Mouse (Mus musculus): ENCODE measurements around the gene Ctsz.

DNA sequence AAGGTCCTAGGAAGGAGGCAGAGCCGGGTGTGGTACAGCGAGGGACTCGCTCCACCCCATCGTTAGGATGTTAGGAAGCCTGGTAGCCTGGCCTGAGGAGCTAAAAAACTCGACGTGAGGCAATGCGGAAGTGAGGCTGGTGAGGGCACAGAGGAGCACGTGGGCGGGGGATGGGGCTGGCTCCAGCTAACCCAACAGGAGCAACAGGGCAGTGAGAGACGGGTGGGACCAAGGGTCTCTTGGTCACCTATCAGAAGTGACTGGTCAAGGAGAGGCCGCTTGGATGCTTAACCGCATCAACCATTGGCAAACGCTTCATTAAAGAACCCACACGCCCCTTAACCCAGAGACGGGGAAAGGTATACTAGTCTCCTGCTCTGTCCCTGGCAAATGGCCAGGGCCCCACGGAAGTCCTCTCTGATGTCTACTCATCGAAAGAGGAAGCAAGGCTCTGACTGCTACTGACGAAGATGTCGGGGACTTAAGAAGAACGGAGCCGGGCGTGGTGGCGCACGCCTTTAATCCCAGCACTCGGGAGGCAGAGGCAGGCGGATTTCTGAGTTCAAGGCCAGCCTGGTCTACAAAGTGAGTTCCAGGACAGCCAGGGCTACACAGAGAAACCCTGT is 2.6 kb downstream of the Ctsz start:
- no peak for TF ChIP-seq POLR2A (IDR thresholded peaks at IDR 0.05; ENCODE audit: insufficient read length, low read depth)
- TF ChIP-seq CEBPB (IDR thresholded peaks at IDR 0.05; ENCODE audit: insufficient read depth, poor library complexity, severe bottlenecking): no peak
- TF ChIP-seq USF1 (IDR thresholded peaks at IDR 0.05; ENCODE audit: low read depth): no peak

Data from myocyte (in vitro differentiated cells).